Mouse (Mus musculus) heart, embryonic 12.5 days (tissue): ENCODE results near the gene Adgrg3. TPM values are rescaled to one million over a fixed set of nuclear protein-coding genes. Genes with fewer than 3 reads are reported as not detected.

ENCODE experiments used
- ATAC-seq: fragments of 200-750 bp; cut with Nextera tagmentation; 2 replicates; pipeline ENCODE4 v1.8.0; 2017; ENCODE audit warnings: moderate TSS enrichment, moderate library complexity; ENCODE audit not compliant: insufficient number of reproducible peaks, low FRiP score
- H3K27ac ChIP-seq: fragments of 300-500 bp; sonication (generic); 2 replicates; pipeline ENCODE4 v1.5.1; 2016; ENCODE audit warnings: mild to moderate bottlenecking, moderate library complexity; ENCODE audit not compliant: poor library complexity, severe bottlenecking
- H3K27me3 ChIP-seq: fragments of 300-500 bp; sonication (generic); replicated peaks from 2 replicates; pipeline ENCODE4 v1.6.1; 2016; ENCODE audit warnings: mild to moderate bottlenecking, moderate library complexity
- H3K36me3 ChIP-seq: fragments of 300-500 bp; sonication (generic); 2 replicates; pipeline ENCODE4 v1.6.1; 2016; ENCODE audit warnings: mild to moderate bottlenecking, moderate library complexity
- H3K4me1 ChIP-seq: fragments of 300-500 bp; sonication (generic); replicated peaks from 2 replicates; pipeline ENCODE4 v1.6.1; 2016; ENCODE audit warnings: mild to moderate bottlenecking
- H3K4me2 ChIP-seq: fragments of 300-500 bp; sonication (generic); 2 replicates; pipeline ENCODE4 v1.6.1; 2016; ENCODE audit warnings: mild to moderate bottlenecking, moderate library complexity
- H3K4me3 ChIP-seq: fragments of 300-500 bp; sonication (generic); 2 replicates; pipeline ENCODE4 v1.5.1; 2016; ENCODE audit warnings: mild to moderate bottlenecking
- H3K9ac ChIP-seq: fragments of 300-500 bp; sonication (generic); 2 replicates; pipeline ENCODE4 v1.6.1; 2016; ENCODE audit warnings: mild to moderate bottlenecking, moderate library complexity
- H3K9me3 ChIP-seq: fragments of 300-500 bp; sonication (generic); replicated peaks from 2 replicates; pipeline ENCODE4 v1.6.1; 2016; ENCODE audit warnings: mild to moderate bottlenecking, moderate library complexity
- WGBS: fragments of 180-500 bp; shearing (Covaris S2); methylation state at CpG from one replicate; pipeline ENCODE4 v1.1.7; 2016; 5-methylcytosine and 5-hydroxymethylcytosine counted together
- polyA plus RNA-seq: library from polyadenylated mRNA; unstranded; fragments of >200 nt; fragmentation: Nextera tagmentation; extraction: Ambion mirVana; gene quantifications from 2 replicates; pipeline ENCODE4 v1.2.1, GENCODE M21; 2016

The Adgrg3 gene
- polyA plus RNA-seq, 1 experiment from 2014 or later = 3.1 TPM

DNA sequence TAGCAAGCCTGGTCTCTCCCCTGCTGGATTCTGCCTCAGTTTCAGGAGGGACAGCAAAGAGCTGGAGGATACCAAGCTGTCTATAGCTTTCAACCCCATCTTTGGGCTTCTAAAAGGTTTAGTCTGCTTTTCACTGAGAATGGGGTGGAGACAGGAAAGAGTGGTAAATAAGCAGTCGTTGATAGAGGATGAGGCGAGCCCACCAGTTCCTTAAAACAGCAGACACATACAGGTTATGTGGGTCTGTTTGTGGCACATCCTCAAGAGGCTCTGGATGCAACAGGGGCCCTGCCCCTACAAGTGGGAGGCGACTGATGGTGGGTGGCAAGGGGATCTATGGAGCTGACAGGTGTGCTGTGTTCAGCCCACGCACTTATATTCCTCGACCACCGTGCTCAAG is 41.2 kb downstream of the Adgrg3 start:
- Histone ChIP-seq H3K27ac (no peak overlapping the region), H3K4me2 (no peak overlapping the region), H3K4me3 (no peak overlapping the region), H3K4me1 (peaks cover 6% of the 10 kb centered on the region; the same call in 1 of the 2 replicates), H3K36me3 (no peaks in the 10 kb centered on the region), H3K27me3 (no peaks in the 10 kb centered on the region), H3K9me3 (no peaks in the 10 kb centered on the region), H3K9ac (no peak overlapping the region)
- no peak for ATAC-seq
- WGBS = 76% methylated on average over 6 of the region's 6 CpGs

- Histone ChIP-seq H3K9ac (no peak overlapping the region), H3K4me3 (no peak overlapping the region), H3K27ac (no peak overlapping the region), H3K4me2 (no peak overlapping the region), H3K9me3 (no peaks in the 10 kb centered on the region), H3K4me1 (peaks cover 6% of the 10 kb centered on the region; the same call in 1 of the 2 replicates), H3K27me3 (no peaks in the 10 kb centered on the region), H3K36me3 (no peaks in the 10 kb centered on the region)
- WGBS = 45% methylated on average over 6 of the region's 6 CpGs
- no peak for ATAC-seq
These were observed 42.5 kb downstream of the Adgrg3 start for GRCm38 (mm10) chr8:95059812-95060533.

- no peak overlapping the region for H3K9ac ChIP-seq
- H3K27ac ChIP-seq = no peak overlapping the region
- no peak overlapping the region for H3K4me3 ChIP-seq
- 85% methylated on average over 2 of the region's 2 CpGs for WGBS
- peaks cover 3% of the 10 kb centered on the region; the same call in 1 of the 2 replicates for H3K4me1 ChIP-seq
- no peak for ATAC-seq
- no peaks in the 10 kb centered on the region for H3K36me3 ChIP-seq
- no peaks in the 10 kb centered on the region for H3K9me3 ChIP-seq
- no peak overlapping the region for H3K4me2 ChIP-seq
- H3K27me3 ChIP-seq = no peaks in the 10 kb centered on the region
These were observed 47.0 kb downstream of the Adgrg3 start for GRCm38 (mm10) chr8:95064531-95064930.

- Histone ChIP-seq H3K27me3 (no peaks in the 10 kb centered on the region), H3K4me3 (no peak overlapping the region), H3K4me1 (no peaks in the 10 kb centered on the region), H3K27ac (no peak overlapping the region), H3K36me3 (no peaks in the 10 kb centered on the region), H3K4me2 (no peak overlapping the region), H3K9me3 (no peaks in the 10 kb centered on the region), H3K9ac (no peak overlapping the region)
- 43% methylated on average over 3 of the region's 3 CpGs for WGBS
- ATAC-seq = no peak
These were observed 50.1 kb downstream of the Adgrg3 start for GRCm38 (mm10) chr8:95067582-95067981.

- H3K27ac ChIP-seq = no peak overlapping the region
- ATAC-seq = no peak
- H3K27me3 ChIP-seq = peaks cover 12% of the 10 kb centered on the region; the same call in 1 of the 2 replicates
- no peaks in the 10 kb centered on the region for H3K9me3 ChIP-seq
- H3K4me1 ChIP-seq = no peaks in the 10 kb centered on the region
- no peaks in the 10 kb centered on the region for H3K36me3 ChIP-seq
- no peak overlapping the region for H3K9ac ChIP-seq
- H3K4me3 ChIP-seq = no peak overlapping the region
- WGBS = 76% methylated on average over 3 of the region's 3 CpGs
- no peak overlapping the region for H3K4me2 ChIP-seq
These were observed 58.0 kb downstream of the Adgrg3 start for GRCm38 (mm10) chr8:95075504-95075903.

DNA sequence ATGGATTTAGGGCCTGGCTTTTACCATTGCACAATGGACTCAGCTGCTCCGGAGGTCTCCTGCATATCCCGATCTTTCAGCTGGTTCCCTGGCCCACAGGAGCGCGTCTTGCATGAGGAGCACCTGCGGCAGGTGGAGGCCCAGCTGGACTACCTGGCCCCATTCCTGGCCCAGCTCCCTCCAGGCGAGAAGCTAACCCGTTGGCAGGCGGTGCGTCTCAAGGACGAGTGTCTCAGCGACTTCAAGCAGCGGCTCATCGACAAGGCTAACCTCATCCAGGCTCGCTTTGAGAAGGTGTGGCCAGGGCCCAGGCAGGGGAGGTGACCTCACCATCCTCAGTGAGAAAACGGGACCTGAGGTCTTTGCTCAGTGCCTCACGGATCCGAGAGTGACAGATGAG is 58.7 kb downstream of the Adgrg3 start:
- Histone ChIP-seq H3K9me3 (no peaks in the 10 kb centered on the region), H3K27me3 (peaks cover 12% of the 10 kb centered on the region; the same call in 1 of the 2 replicates), H3K4me2 (no peak overlapping the region), H3K27ac (no peak overlapping the region), H3K4me3 (no peak overlapping the region), H3K4me1 (no peaks in the 10 kb centered on the region), H3K9ac (no peak overlapping the region), H3K36me3 (no peaks in the 10 kb centered on the region)
- no peak for ATAC-seq
- 64% methylated on average over 17 of the region's 17 CpGs for WGBS

DNA sequence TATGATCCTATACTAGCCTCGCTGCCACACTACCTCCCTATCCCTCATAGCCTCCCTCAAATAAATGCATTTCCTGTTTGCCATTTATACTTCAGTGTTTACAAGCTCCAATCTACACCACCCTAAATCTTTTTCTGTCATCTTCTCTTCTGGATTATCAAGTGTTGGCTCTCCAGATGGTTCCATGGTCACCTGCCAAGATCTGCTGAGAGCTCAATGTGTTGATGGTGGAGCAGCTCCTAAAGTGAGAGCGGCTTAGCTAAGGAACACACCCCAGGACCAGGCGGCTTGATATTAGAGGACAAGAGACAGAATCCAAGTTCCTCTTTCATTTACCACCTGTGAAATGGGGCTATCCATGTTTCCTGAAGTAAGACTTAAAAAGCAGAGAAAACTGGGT is 60.6 kb downstream of the Adgrg3 start:
- no peak for ATAC-seq
- Histone ChIP-seq H3K4me2 (no peak overlapping the region), H3K9ac (no peak overlapping the region), H3K9me3 (no peaks in the 10 kb centered on the region), H3K36me3 (0 out of 2 replicates have a peak, but pooled peaks cover 5% of the 10 kb centered on the region), H3K4me1 (peaks cover 12% of the 10 kb centered on the region), H3K27ac (no peak overlapping the region), H3K27me3 (peaks cover 12% of the 10 kb centered on the region; the same call in 1 of the 2 replicates), H3K4me3 (no peak overlapping the region)
- WGBS = 74% methylated on average over 3 of the region's 3 CpGs

DNA sequence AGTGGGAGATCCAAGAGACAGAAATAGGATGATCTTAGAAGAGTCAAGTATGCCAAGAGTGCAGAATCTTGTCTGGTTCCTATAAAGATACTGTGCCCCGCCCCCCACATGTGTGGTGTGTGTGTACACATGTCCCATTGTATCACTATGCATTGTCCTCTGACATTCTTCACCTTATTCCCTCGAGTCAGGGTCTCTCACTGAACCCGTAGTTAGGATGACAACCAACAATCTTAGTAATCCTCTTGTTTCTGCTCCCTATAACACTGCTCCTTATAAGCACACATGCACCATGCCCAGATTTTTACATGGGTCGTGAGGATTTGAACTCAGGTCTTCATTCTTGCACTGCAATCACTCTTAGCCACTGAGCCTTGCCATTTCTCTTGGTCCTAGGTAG is 61.8 kb downstream of the Adgrg3 start:
- Histone ChIP-seq H3K4me2 (no peak overlapping the region), H3K9ac (no peak overlapping the region), H3K27me3 (peaks cover 6% of the 10 kb centered on the region; the same call in 1 of the 2 replicates), H3K4me1 (peaks cover 12% of the 10 kb centered on the region), H3K4me3 (no peak overlapping the region), H3K9me3 (no peaks in the 10 kb centered on the region), H3K27ac (no peak overlapping the region), H3K36me3 (peaks cover 16% of the 10 kb centered on the region)
- no peak for ATAC-seq
- 81% methylated on average over 4 of the region's 4 CpGs for WGBS

- Histone ChIP-seq H3K27me3 (peaks cover 3% of the 10 kb centered on the region; the same call in 1 of the 2 replicates), H3K27ac (peak within 1 kb of the TSS; percentile 72), H3K36me3 (peaks cover 28% of the 10 kb centered on the region), H3K4me2 (peak within 1 kb of the TSS; percentile 92), H3K9ac (peak within 1 kb of the TSS; percentile 82), H3K4me3 (peak within 1 kb of the TSS; percentile 78), H3K9me3 (no peaks in the 10 kb centered on the region), H3K4me1 (peaks cover 17% of the 10 kb centered on the region)
- peak; percentile 97 for ATAC-seq
- WGBS = under 1% methylated on average over 47 of the region's 47 CpGs
These were observed 63.2 kb downstream of the Adgrg3 start, which contains the start of gene Katnb1 for GRCm38 (mm10) chr8:95080381-95081341. Gene Katnb1 (plus strand): TSS chr8:95081186.

DNA sequence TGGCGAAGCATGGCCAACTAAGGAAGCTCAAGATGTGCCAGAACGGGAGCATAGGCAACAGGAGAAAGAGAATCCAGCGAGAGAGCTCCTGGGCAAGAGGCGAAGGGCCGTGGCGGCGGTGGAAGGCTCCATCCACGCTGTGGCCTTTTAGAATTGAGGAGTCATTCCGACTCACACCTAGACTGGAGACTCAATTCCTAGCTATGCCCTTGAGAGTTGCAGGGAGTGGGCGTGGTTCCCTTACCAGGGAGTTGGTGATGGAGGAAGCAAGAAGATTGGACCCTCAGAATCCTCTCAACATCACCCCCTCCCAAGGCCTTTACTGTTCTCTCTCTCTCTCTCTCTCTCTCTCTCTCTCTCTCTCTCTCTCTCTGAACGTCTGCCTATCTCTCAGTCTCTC is 64.2 kb downstream of the Adgrg3 start:
- Histone ChIP-seq H3K27me3 (peaks cover 3% of the 10 kb centered on the region; the same call in 1 of the 2 replicates), H3K4me2 (peak overlapping the region; percentile 92), H3K9me3 (no peaks in the 10 kb centered on the region), H3K27ac (peak overlapping the region; percentile 55), H3K4me1 (peaks cover 21% of the 10 kb centered on the region), H3K4me3 (peak overlapping the region; percentile 78), H3K9ac (peak overlapping the region; percentile 82), H3K36me3 (peaks cover 30% of the 10 kb centered on the region)
- ATAC-seq = no peak
- 10% methylated on average over 11 of the region's 11 CpGs for WGBS

- Histone ChIP-seq H3K4me3 (0 out of 2 replicates have a peak overlapping the region, but pooled peaks have one; percentile 2), H3K9ac (peak overlapping the region; percentile 17; the same call in 1 of the 2 replicates), H3K27ac (no peak overlapping the region), H3K36me3 (peaks cover 55% of the 10 kb centered on the region), H3K27me3 (no peaks in the 10 kb centered on the region), H3K9me3 (no peaks in the 10 kb centered on the region), H3K4me1 (peaks cover 21% of the 10 kb centered on the region), H3K4me2 (peak overlapping the region; percentile 25; the same call in 1 of the 2 replicates)
- 77% methylated on average over 4 of the region's 4 CpGs for WGBS
- ATAC-seq = no peak
These were observed 66.8 kb downstream of the Adgrg3 start for GRCm38 (mm10) chr8:95084261-95084660.
